30 mouse cellular contexts compared by ENCODE assay signal in genomic region chr3:56457625-56458024, GRCm38 (mm10).
A peak's percentile ranks its signal among the peaks of the same experiment; 100 is the strongest.
DNase-seq lines count a peak whose midpoint lies in the region; ATAC-seq lines count a peak whose summit lies in the region.
"Had no signal": no experiment of that assay in that cellular context is flagged by ENCODE, and none has a peak within 500 bp of the region (broad histone marks: within the 10 kb centered on the region; RNA-seq: fewer than 3 reads in every experiment).

No protein-coding gene starts in this region.

- H3K9ac ChIP-seq in embryonic facial prominence, embryonic 14.5 days (ENCODE audit: low read depth, low read length) = no peak overlapping the region
- H3K9ac ChIP-seq in hindbrain, embryonic 13.5 days = no peak overlapping the region
- no peak overlapping the region for H3K9ac ChIP-seq in midbrain, embryonic 12.5 days (replicated peaks)
- H3K9ac ChIP-seq: limb, embryonic 12.5 days; liver, embryonic 15.5 days; lung, embryonic 14.5 days; neural tube, embryonic 13.5 days had no signal

- no peak overlapping the region for H3K27ac ChIP-seq in embryonic facial prominence, embryonic 14.5 days (replicated peaks; ENCODE audit: low read depth, low read length)
- no peak overlapping the region for H3K27ac ChIP-seq in embryonic facial prominence, embryonic 10.5 days (replicated peaks)
- H3K27ac ChIP-seq in hindbrain, embryonic 13.5 days = peak overlapping the region; percentile 44; the same call in 1 of the 2 replicates
- H3K27ac ChIP-seq in hindbrain, embryonic 10.5 days = no peak overlapping the region; the same call in 1 of the 2 replicates
- peak overlapping the region; percentile 22; the same call in 1 of the 2 replicates for H3K27ac ChIP-seq in midbrain, embryonic 12.5 days (replicated peaks)
- H3K27ac ChIP-seq: gastrocnemius, adult 2 months; layer of hippocampus, adult 2 months; left cerebral cortex, adult 2 months; limb, embryonic 12.5 days; liver, embryonic 15.5 days; neural tube, embryonic 13.5 days had no signal

- H3K27me3 ChIP-seq in embryonic facial prominence, embryonic 14.5 days (replicated peaks; ENCODE audit: control insufficient read depth, insufficient read depth, low read length) = no peaks in the 10 kb centered on the region
- H3K27me3 ChIP-seq in embryonic facial prominence, embryonic 10.5 days (replicated peaks; ENCODE audit: low read depth, poor library complexity, severe bottlenecking) = no peaks in the 10 kb centered on the region; the same call in 1 of the 2 replicates
- no peaks in the 10 kb centered on the region for H3K27me3 ChIP-seq in hindbrain, embryonic 13.5 days
- no peaks in the 10 kb centered on the region for H3K27me3 ChIP-seq in hindbrain, embryonic 10.5 days (ENCODE audit: insufficient read depth, poor library complexity, severe bottlenecking)
- H3K27me3 ChIP-seq in midbrain, embryonic 12.5 days = no peaks in the 10 kb centered on the region
- H3K27me3 ChIP-seq: CH12.LX; limb, embryonic 12.5 days; liver, embryonic 15.5 days; neural tube, embryonic 13.5 days had no signal

- H3K4me3 ChIP-seq in embryonic facial prominence, embryonic 14.5 days (ENCODE audit: low read depth, low read length) = no peak overlapping the region
- H3K4me3 ChIP-seq in embryonic facial prominence, embryonic 10.5 days = no peak overlapping the region
- no peak overlapping the region for H3K4me3 ChIP-seq in hindbrain, embryonic 13.5 days
- no peak overlapping the region for H3K4me3 ChIP-seq in hindbrain, embryonic 10.5 days
- H3K4me3 ChIP-seq in midbrain, embryonic 12.5 days = no peak overlapping the region
- H3K4me3 ChIP-seq: gastrocnemius, adult 2 months; layer of hippocampus, adult 2 months; left cerebral cortex, adult 2 months; limb, embryonic 12.5 days; liver, embryonic 15.5 days; myocyte; neural tube, embryonic 13.5 days had no signal

- ATAC-seq in embryonic facial prominence, embryonic 14.5 days (ENCODE audit: low read depth) = no peak
- ATAC-seq in hindbrain, embryonic 13.5 days (ENCODE audit: low FRiP score) = no peak
- ATAC-seq in midbrain, embryonic 12.5 days (ENCODE audit: low FRiP score, low read depth) = no peak
- ATAC-seq: inflammation-experienced regulatory T-cells, adult 6 months had no signal

- 50% methylated on average over 4 of the region's 4 CpGs for WGBS in embryonic facial prominence, embryonic 14.5 days
- WGBS in embryonic facial prominence, embryonic 10.5 days = 67% methylated on average over 4 of the region's 4 CpGs
- WGBS in hindbrain, embryonic 13.5 days = 50% methylated on average over 4 of the region's 4 CpGs
- WGBS in hindbrain, embryonic 10.5 days = 75% methylated on average over 4 of the region's 4 CpGs
- 57% methylated on average over 4 of the region's 4 CpGs for WGBS in midbrain, embryonic 12.5 days

- H3K36me3 ChIP-seq in embryonic facial prominence, embryonic 14.5 days (ENCODE audit: control insufficient read depth, insufficient read depth, low read length) = no peaks in the 10 kb centered on the region
- H3K36me3 ChIP-seq in embryonic facial prominence, embryonic 10.5 days (replicated peaks) = no peaks in the 10 kb centered on the region
- H3K36me3 ChIP-seq in hindbrain, embryonic 13.5 days = no peaks in the 10 kb centered on the region
- H3K36me3 ChIP-seq in hindbrain, embryonic 10.5 days = no peaks in the 10 kb centered on the region
- H3K36me3 ChIP-seq in midbrain, embryonic 12.5 days = no peaks in the 10 kb centered on the region
- H3K36me3 ChIP-seq: limb, embryonic 12.5 days; liver, embryonic 15.5 days; neural tube, embryonic 13.5 days had no signal

- no peaks in the 10 kb centered on the region for H3K4me1 ChIP-seq in embryonic facial prominence, embryonic 14.5 days (ENCODE audit: control insufficient read depth, insufficient read depth, low read length)
- H3K4me1 ChIP-seq in embryonic facial prominence, embryonic 10.5 days = peaks cover 3% of the 10 kb centered on the region; the same call in 1 of the 2 replicates
- peaks cover 17% of the 10 kb centered on the region for H3K4me1 ChIP-seq in hindbrain, embryonic 13.5 days (replicated peaks)
- peaks cover 9% of the 10 kb centered on the region; the same call in 1 of the 2 replicates for H3K4me1 ChIP-seq in hindbrain, embryonic 10.5 days (replicated peaks)
- H3K4me1 ChIP-seq in midbrain, embryonic 12.5 days = peaks cover 23% of the 10 kb centered on the region
- H3K4me1 ChIP-seq: limb, embryonic 12.5 days; liver, embryonic 15.5 days had no signal

- peak; percentile 37 for DNase-seq in embryonic facial prominence, embryonic 14.5 days (ENCODE audit: low spot score)
- no peak for DNase-seq in embryonic facial prominence, embryonic 10.5 days (ENCODE audit: low spot score)
- no peak for DNase-seq in hindbrain, embryonic 10.5 days (ENCODE audit: low spot score)
- peak; percentile 53 for DNase-seq in Muller cell, postnatal 12 days (ENCODE audit: inconsistent ontology term)
- DNase-seq in thymus, postnatal 25 days = no peak
- DNase-seq in ovary, postnatal 10 days (ENCODE audit: low spot score) = no peak
- DNase-seq: adrenal gland, adult 8-10 months; cerebellum, adult 11-12 months; cerebellum, adult 9-11 months; gastrocnemius, adult 2 months; gastrocnemius, postnatal 36 days; heart, adult 18-20 months; heart, postnatal 4 days; kidney, adult 18-20 months; kidney, postnatal 36 days; lung, embryonic 14.5 days; lung, postnatal 14 days; spleen, adult 18-20 months; thymus, postnatal 14 days had no signal

- no peaks in the 10 kb centered on the region for H3K9me3 ChIP-seq in embryonic facial prominence, embryonic 14.5 days (ENCODE audit: control insufficient read depth, low read length)
- no peaks in the 10 kb centered on the region for H3K9me3 ChIP-seq in embryonic facial prominence, embryonic 10.5 days
- no peaks in the 10 kb centered on the region for H3K9me3 ChIP-seq in hindbrain, embryonic 13.5 days
- H3K9me3 ChIP-seq in hindbrain, embryonic 10.5 days = no peaks in the 10 kb centered on the region
- H3K9me3 ChIP-seq in midbrain, embryonic 12.5 days = no peaks in the 10 kb centered on the region
- H3K9me3 ChIP-seq: limb, embryonic 12.5 days; liver, embryonic 15.5 days; neural tube, embryonic 13.5 days had no signal

- H3K4me2 ChIP-seq in embryonic facial prominence, embryonic 14.5 days (ENCODE audit: low read depth, low read length) = no peak overlapping the region
- no peak overlapping the region for H3K4me2 ChIP-seq in hindbrain, embryonic 13.5 days
- no peak overlapping the region for H3K4me2 ChIP-seq in midbrain, embryonic 12.5 days (replicated peaks)
- H3K4me2 ChIP-seq: heart, embryonic 11.5 days; limb, embryonic 12.5 days; liver, embryonic 15.5 days; lung, embryonic 14.5 days; neural tube, embryonic 13.5 days had no signal

Comparison
In these comparisons a context has a peak if more than half of its experiments do, and no peak if none do; other contexts are left out.
1. DNase-seq: peak in embryonic facial prominence, embryonic 14.5 days (single experiment) and Muller cell, postnatal 12 days (single experiment); none in embryonic facial prominence, embryonic 10.5 days (single experiment), hindbrain, embryonic 10.5 days (single experiment), thymus, postnatal 25 days (single experiment) and ovary, postnatal 10 days (single experiment).
2. H3K27ac ChIP-seq: peak in hindbrain, embryonic 13.5 days (single experiment) and midbrain, embryonic 12.5 days (single experiment); none in embryonic facial prominence, embryonic 14.5 days (single experiment), embryonic facial prominence, embryonic 10.5 days (single experiment) and hindbrain, embryonic 10.5 days (single experiment).